Mouse (Mus musculus): Measurements from ENCODE around the gene Fbxl18. TPM values are rescaled to one million over a fixed set of nuclear protein-coding genes. Genes with fewer than 3 reads are reported as not detected.
"Not testable (repeated sequence)": the region's sequence is repeated elsewhere in the genome, so short reads cannot be mapped to it uniquely, and the experiment has no call there.

Fbxl18 gene
- polyA plus RNA-seq, 1 experiment, result 9.5 TPM

DNA sequence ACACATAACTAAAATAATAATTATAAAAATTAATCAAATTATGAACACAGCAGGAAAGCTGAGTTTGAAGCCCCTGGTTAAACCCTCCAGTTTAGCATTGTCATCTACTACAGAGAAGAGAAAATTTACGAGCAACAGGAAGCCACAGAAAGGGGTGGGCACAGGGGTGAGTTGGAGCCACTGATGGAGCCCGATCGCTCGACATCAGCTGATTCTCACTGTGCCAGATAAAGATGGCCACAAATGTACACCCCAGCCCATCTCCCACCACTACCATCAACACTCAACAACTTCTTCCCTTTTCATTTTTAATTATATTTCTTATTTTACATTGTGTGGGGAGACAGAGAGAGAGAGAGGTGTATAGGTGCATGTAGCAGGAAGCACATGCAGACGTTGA is 1.5 kb upstream of the Fbxl18 start:
- Histone ChIP-seq H3K79me2 (ENCODE audit: control insufficient read depth, insufficient read depth) (peaks cover 52% of the 10 kb centered on the region), H3K4me3 (ENCODE audit: insufficient read depth, poor library complexity, severe bottlenecking) (no peak overlapping the region), H3K27me3 (ENCODE audit: control insufficient read depth, insufficient read depth, insufficient read length) (no peaks in the 10 kb centered on the region), H3K79me3 (ENCODE audit: low read depth) (peaks cover 14% of the 10 kb centered on the region), H3K36me3 (ENCODE audit: control insufficient read depth, insufficient read depth) (peaks cover 28% of the 10 kb centered on the region), H3ac (ENCODE audit: control insufficient read depth, insufficient read length, low read depth) (no peak overlapping the region)
- TF ChIP-seq MYOD1 (IDR thresholded peaks at IDR 0.05; ENCODE audit: control insufficient read depth, insufficient read length, low read depth), result no peak
- TF ChIP-seq FOSL1 (IDR thresholded peaks at IDR 0.05; ENCODE audit: insufficient read depth, low read length, poor library complexity, severe bottlenecking), result no peak
- no peak for TF ChIP-seq CEBPB (IDR thresholded peaks at IDR 0.05; ENCODE audit: low read depth)

DNA sequence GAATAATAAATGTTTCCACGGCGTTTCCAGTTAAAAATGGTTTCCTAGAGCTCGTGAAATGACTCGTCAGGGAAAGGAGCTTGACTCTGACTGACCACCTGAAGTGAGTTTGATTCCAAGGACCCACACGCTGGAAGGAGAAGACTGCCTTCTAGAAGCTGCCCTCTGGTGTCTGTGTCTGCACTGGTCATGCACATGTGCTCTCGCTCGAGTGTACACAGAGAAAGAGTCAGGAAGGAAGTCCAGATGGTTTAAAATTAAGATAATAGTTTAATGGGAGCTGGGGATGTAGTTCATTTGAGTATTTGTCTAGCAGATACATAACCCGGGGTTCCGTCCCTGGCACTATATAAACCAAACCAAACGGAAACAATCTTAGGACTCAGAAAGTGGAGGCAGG is 971 bp upstream of the Fbxl18 start:
- peaks cover 57% of the 10 kb centered on the region for H3K79me2 ChIP-seq (ENCODE audit: control insufficient read depth, insufficient read depth)
- peaks cover 23% of the 10 kb centered on the region for H3K36me3 ChIP-seq (ENCODE audit: control insufficient read depth, insufficient read depth)
- H3K27me3 ChIP-seq (ENCODE audit: control insufficient read depth, insufficient read depth, insufficient read length), result no peaks in the 10 kb centered on the region
- no peak overlapping the region for H3ac ChIP-seq (ENCODE audit: control insufficient read depth, insufficient read length, low read depth)
- TF ChIP-seq CTCF (IDR thresholded peaks at IDR 0.05; ENCODE audit: control insufficient read depth, insufficient read depth, insufficient read length) (no peak), MAX (IDR thresholded peaks at IDR 0.05) (peak; percentile 21)
- H3K4me3 ChIP-seq (ENCODE audit: insufficient read depth, poor library complexity, severe bottlenecking), result no peak overlapping the region
- H3K79me3 ChIP-seq (ENCODE audit: low read depth), result peaks cover 14% of the 10 kb centered on the region

DNA sequence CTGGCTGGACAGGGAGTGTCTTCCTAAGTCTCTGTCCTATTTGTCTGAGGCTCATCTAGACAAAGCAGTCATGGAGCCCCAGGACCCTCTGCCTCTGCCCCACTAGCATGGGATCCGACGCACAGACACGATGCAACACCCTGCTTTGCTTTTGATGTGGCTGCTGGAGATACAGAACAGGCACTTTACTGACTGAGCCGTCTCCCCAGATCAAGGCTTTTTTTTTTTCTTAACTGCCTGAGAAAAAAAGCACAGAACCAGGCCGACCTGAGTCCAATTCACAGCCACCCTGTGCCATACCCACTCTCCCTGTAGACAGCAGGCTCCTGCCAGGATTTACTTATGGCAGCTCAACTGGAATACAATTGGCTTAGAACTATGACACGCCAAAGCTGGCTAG is 3.8 kb downstream of the Fbxl18 start:
- Histone ChIP-seq H3K4me3 (ENCODE audit: insufficient read depth, poor library complexity, severe bottlenecking) (no peak overlapping the region), H3ac (ENCODE audit: control insufficient read depth, insufficient read length, low read depth) (no peak overlapping the region), H3K27me3 (ENCODE audit: control insufficient read depth, insufficient read depth, insufficient read length) (no peaks in the 10 kb centered on the region), H3K36me3 (ENCODE audit: control insufficient read depth, insufficient read depth) (peaks cover 6% of the 10 kb centered on the region), H3K79me2 (ENCODE audit: control insufficient read depth, insufficient read depth) (peaks cover 68% of the 10 kb centered on the region), H3K79me3 (ENCODE audit: low read depth) (peaks cover 16% of the 10 kb centered on the region)
- no peak for TF ChIP-seq CEBPB (IDR thresholded peaks at IDR 0.05; ENCODE audit: low read depth)
- no peak for TF ChIP-seq MYOG (IDR thresholded peaks at IDR 0.05; ENCODE audit: control insufficient read depth, extremely low read depth, insufficient read length)
- TF ChIP-seq USF1 (IDR thresholded peaks at IDR 0.05; ENCODE audit: low read depth), result no peak
- no peak for TF ChIP-seq CTCF (IDR thresholded peaks at IDR 0.05; ENCODE audit: control insufficient read depth, insufficient read depth, insufficient read length)
- no peak for TF ChIP-seq MYOD1 (IDR thresholded peaks at IDR 0.05; ENCODE audit: control insufficient read depth, insufficient read length, low read depth)
- TF ChIP-seq FOSL1 (IDR thresholded peaks at IDR 0.05; ENCODE audit: insufficient read depth, low read length, poor library complexity, severe bottlenecking), result no peak
- no peak for TF ChIP-seq MAX (IDR thresholded peaks at IDR 0.05)

DNA sequence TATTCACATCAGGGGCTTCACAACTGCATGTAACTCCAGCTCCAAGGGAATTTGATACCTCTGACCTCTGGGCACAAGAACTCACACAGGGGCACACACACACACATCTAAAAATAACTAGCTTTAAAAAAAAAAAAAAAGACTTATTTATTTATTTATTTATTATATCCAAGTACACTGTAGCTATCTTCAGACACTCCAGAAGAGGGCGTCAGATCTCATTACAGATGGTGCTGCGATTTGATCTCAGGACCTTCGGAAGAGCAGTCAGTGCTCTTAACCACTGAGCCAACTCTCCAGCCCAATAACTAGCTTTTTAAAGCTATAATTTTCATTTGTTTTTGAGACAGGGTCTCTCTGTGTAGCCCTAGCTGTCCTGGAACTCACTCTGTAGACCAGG is 7.7 kb downstream of the Fbxl18 start:
- not testable (repeated sequence) for H3K79me3 ChIP-seq (ENCODE audit: low read depth); H3K4me3 ChIP-seq (ENCODE audit: insufficient read depth, poor library complexity, severe bottlenecking); H3K27me3 ChIP-seq (ENCODE audit: control insufficient read depth, insufficient read depth, insufficient read length); H3ac ChIP-seq (ENCODE audit: control insufficient read depth, insufficient read length, low read depth)
- peaks cover 30% of the 10 kb centered on the region for H3K79me2 ChIP-seq (ENCODE audit: control insufficient read depth, insufficient read depth)
- H3K36me3 ChIP-seq (ENCODE audit: control insufficient read depth, insufficient read depth), result peaks cover 18% of the 10 kb centered on the region

DNA sequence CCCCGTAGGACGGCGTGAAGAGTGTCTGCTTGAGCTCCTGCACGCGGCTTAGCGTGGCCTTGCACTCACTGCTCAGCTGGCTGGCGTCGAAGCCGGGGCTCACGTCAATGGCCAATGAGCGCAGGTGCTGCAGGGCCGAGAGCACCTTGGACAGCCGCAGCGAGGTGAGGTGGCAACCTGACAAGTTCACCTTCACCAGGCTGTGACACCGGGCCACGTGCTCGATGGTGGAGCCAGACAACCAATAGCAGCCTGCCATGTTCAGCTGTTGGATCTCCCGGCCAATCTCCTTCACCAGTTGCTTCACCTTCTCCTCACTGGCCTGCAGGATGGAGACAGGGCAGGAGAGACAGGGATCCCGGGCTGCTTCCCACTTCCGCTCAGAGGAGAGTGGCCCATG is 8.5 kb downstream of the Fbxl18 start:
- Histone ChIP-seq H3K4me3 (ENCODE audit: insufficient read depth, poor library complexity, severe bottlenecking) (no peak overlapping the region), H3ac (ENCODE audit: control insufficient read depth, insufficient read length, low read depth) (no peak overlapping the region), H3K79me2 (ENCODE audit: control insufficient read depth, insufficient read depth) (peaks cover 22% of the 10 kb centered on the region), H3K27me3 (ENCODE audit: control insufficient read depth, insufficient read depth, insufficient read length) (no peaks in the 10 kb centered on the region), H3K36me3 (ENCODE audit: control insufficient read depth, insufficient read depth) (peaks cover 18% of the 10 kb centered on the region), H3K79me3 (ENCODE audit: low read depth) (peaks cover 1% of the 10 kb centered on the region)
- no peak for TF ChIP-seq CEBPB (IDR thresholded peaks at IDR 0.05; ENCODE audit: low read depth)
- no peak for TF ChIP-seq FOSL1 (IDR thresholded peaks at IDR 0.05; ENCODE audit: insufficient read depth, low read length, poor library complexity, severe bottlenecking)
- TF ChIP-seq MYOG (IDR thresholded peaks at IDR 0.05; ENCODE audit: control insufficient read depth, extremely low read depth, insufficient read length), result no peak
- TF ChIP-seq MYOD1 (IDR thresholded peaks at IDR 0.05; ENCODE audit: control insufficient read depth, insufficient read length, low read depth), result no peak
- no peak for TF ChIP-seq CTCF (IDR thresholded peaks at IDR 0.05; ENCODE audit: control insufficient read depth, insufficient read depth, insufficient read length)
- no peak for TF ChIP-seq MAX (IDR thresholded peaks at IDR 0.05)
- no peak for TF ChIP-seq USF1 (IDR thresholded peaks at IDR 0.05; ENCODE audit: low read depth)

DNA sequence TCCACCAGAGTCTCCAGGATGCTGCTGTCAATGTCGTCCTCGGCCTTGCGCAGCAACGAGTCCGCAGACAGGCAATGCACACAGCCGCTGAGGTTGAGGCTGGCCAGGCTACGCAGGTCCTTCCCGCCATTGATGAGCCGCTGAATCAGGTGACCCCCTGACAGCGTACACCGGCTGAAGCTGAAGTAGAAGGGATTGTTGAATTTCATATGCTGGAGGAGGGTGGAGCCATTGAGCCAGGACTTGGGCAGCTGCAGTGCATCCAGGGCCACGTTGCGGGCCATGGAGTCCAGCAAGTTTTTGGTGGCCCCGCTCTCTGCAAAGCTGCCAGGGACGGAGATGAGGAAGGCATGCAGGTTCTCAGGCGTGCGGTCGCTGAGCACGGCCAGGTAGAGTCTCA is 9.0 kb downstream of the Fbxl18 start:
- Histone ChIP-seq H3K27me3 (ENCODE audit: control insufficient read depth, insufficient read depth, insufficient read length) (no peaks in the 10 kb centered on the region), H3K79me2 (ENCODE audit: control insufficient read depth, insufficient read depth) (peaks cover 16% of the 10 kb centered on the region), H3K4me3 (ENCODE audit: insufficient read depth, poor library complexity, severe bottlenecking) (no peak overlapping the region), H3K79me3 (ENCODE audit: low read depth) (peaks cover 1% of the 10 kb centered on the region), H3ac (ENCODE audit: control insufficient read depth, insufficient read length, low read depth) (no peak overlapping the region), H3K36me3 (ENCODE audit: control insufficient read depth, insufficient read depth) (peaks cover 18% of the 10 kb centered on the region)
- no peak for TF ChIP-seq MYOD1 (IDR thresholded peaks at IDR 0.05; ENCODE audit: control insufficient read depth, insufficient read length, low read depth)
- no peak for TF ChIP-seq CEBPB (IDR thresholded peaks at IDR 0.05; ENCODE audit: low read depth)
- TF ChIP-seq FOSL1 (IDR thresholded peaks at IDR 0.05; ENCODE audit: insufficient read depth, low read length, poor library complexity, severe bottlenecking), result no peak
- TF ChIP-seq MAX (IDR thresholded peaks at IDR 0.05), result no peak
- TF ChIP-seq CTCF (IDR thresholded peaks at IDR 0.05; ENCODE audit: control insufficient read depth, insufficient read depth, insufficient read length), result no peak
- TF ChIP-seq MYOG (IDR thresholded peaks at IDR 0.05; ENCODE audit: control insufficient read depth, extremely low read depth, insufficient read length), result no peak
- TF ChIP-seq USF1 (IDR thresholded peaks at IDR 0.05; ENCODE audit: low read depth), result no peak

Measured in C2C12 (cell line).